Mouse (Mus musculus) inflammation-experienced regulatory T-cells, adult 6 months (primary cell): ENCODE results near the gene Zfp316. TPM values are rescaled to one million over a fixed set of nuclear protein-coding genes. Genes with fewer than 3 reads are reported as not detected.
A peak's percentile ranks its signal among the peaks of the same experiment; 100 is the strongest.

ENCODE experiments used
- ATAC-seq: one replicate; pipeline ENCODE4 v1.8.0; 2017
- polyA plus RNA-seq, 3 experiments: library from polyadenylated mRNA; unstranded; fragments of 100-300 nt; shearing (Covaris generic); gene quantifications; one replicate each; pipeline ENCODE4 v1.2.1; 2017

Gene Zfp316
- polyA plus RNA-seq, 3 experiments from 2014 or later: 0.16 to 0.40 (median 0.34) TPM

DNA sequence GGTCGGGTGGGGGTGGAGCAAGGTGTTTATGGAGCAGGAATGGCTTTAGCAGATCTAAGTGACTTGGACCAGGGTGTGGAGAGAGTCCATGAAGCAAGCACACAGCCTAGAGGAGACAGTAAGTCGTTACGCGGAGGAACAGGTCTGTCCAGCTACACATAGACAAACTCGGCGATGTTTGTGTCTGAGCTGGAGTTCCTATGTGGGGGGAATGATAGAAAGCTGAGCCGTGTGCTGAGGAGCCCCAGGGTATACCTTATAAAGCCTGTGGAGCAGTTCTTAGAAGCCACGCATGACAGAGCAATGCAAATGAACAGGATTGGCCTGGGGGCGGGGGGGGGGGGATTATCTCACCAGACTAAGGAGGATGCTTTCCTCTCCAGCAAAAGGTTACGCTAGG is 9.4 kb upstream of the Zfp316 start:
- no peak for ATAC-seq

DNA sequence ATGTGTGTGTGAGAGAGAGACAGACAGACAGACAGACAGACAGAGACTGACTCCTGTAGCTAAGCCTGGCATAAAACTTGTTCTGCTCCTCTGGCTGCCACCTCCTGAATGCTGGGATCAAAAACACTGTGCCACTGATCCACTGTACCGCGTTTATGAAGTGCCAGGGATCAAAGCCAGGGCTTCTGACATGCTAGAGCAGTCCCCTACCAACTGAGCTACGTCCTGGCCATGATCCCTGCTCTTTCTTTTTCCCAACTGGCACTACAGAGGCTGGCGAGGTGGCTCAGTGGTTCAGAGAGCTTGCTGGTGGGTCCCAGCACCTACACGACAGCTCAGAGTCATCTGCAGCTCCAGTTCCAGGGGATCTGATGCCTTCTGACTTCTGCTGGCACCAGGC is 5.9 kb upstream of the Zfp316 start:
- no peak for ATAC-seq

DNA sequence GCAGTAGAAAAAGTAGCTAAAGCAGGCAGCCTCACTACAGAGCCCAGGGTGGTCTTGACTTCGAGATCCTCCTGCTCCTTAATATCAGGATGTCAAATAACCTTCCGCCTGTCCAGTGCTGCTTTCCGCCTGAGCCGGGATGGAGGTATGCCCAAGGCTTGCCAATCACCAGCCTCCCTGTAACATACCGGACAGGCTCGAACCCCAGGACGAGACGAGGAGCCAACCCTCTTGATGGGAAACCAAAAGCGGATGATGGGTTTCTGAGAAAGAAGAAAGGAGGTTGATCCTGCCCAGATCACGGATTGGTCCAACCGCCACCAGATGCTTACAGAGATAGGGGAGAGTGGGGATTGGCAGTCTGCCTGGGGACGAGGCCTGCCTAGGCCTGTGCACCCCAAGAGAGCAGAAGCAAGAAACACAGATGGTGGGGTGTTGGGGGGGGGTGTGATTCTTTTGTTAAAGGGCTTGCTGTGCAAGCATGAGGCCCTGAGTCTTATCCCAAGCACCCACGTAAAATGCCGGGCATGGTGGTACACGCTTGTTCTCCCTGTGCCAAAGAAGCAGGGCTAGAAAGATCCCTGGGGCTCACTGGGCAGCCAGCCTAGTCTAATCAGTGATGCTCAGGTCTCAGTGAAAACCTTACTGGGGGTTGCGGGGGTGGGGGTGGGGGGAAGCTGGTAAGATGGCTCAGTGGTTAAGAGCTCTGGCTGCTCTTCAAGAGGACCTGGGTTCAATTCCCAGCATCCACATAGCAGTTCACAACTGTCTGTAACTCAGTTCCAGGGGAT is 2.9 kb upstream of the Zfp316 start:
- ATAC-seq: no peak

GRCm38 (mm10) chr5:143272108-143272507 is 2.3 kb upstream of the Zfp316 start:
- ATAC-seq: no peak

DNA sequence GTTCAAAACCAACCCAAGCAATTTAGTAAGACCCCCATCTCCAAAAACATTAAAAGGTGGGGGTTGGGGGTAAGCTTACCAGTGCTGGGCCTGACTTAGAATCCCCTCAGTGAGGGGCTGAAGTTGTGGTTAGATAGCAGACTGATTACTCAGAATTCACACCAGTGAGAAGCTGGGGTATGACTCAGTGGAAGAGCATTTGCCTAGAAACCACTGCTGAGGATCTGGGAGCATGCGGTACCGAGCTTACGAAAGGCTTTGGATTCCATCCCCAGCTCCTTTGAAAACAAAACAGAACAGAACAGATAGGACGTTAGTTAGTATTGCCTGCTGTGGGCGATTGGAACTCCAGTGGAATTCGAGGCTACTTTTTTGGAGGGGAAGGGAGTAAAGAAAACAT is 1.8 kb upstream of the Zfp316 start:
- no peak for ATAC-seq

GRCm38 (mm10) chr5:143270151-143270519 is 313 bp upstream of the Zfp316 start:
- no peak for ATAC-seq

DNA sequence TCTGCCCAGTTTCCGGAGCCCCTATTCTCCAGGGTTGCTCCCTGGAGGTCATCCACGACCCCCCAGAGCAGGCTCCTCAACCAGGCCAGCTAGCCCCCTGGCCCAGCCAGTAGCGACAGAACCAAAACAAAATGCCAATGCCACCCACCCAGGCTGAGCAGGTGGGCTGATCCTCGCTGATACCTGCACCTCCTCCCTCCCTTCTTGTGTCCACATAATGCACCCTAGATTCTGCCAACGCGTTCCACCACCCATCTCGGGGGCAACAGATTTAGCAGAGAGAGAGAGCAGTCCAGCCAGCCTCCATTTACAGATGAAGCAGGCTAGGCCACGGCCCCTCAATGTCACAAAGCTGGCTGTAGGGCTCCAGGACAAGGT is 848 bp downstream of the Zfp316 start:
- ATAC-seq: no peak

DNA sequence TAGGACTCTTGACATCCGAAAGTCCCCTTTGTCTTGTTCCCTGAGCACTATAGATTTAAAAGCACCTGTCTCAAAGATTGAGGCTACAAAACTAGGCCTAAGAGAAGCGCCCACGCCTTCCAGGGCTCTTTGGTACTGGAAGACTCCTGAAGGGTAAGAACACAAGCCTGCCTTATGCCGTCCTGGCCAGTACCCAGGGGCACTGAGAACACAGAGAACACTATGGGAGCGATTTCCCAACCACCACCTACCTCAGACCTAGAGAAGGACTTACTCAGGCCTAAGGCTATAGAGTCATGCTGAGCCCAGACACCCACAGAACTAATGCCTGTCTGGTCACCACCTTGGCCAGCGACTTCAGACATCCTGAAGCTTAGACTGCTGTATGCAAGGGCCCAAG is 3.0 kb downstream of the Zfp316 start:
- ATAC-seq: no peak

DNA sequence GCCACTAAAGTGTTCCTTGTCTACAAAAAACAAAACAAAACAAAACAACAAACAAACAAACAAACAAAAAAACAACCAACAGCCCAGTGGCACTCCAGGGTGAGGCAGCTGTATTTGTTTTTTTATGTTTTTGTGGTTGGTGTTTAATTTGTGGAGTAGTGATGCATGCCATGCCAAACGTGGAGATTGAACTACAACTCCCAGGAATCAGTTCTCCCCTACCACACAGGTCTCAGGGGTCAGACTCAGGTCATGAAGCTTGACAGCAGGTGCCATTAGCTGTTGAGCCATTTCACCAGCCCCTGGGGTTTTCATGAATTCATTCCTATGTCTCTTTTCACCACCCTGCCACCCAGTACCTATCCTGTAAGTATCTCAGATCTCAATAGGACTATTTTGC is 4.4 kb downstream of the Zfp316 start:
- no peak for ATAC-seq

DNA sequence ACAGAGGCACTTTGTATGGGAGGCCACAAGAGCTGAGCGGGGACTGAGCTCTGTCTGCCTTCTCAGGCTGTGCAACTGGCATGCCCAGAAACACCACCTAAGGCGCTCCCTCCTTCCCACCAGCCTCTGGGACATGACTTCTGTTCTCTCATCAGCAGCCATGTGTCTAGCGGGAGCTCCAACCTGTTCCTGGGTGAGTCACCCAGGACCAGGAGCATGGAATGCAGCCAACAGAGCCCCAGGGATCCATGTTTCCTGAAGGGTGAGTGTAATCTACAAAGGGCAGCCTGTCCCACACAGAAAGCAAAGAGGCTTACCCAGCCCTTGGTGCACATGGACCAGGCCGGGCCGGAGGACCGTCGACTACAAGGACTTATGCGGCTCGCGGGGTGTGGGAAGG is 5.1 kb downstream of the Zfp316 start:
- no peak for ATAC-seq

DNA sequence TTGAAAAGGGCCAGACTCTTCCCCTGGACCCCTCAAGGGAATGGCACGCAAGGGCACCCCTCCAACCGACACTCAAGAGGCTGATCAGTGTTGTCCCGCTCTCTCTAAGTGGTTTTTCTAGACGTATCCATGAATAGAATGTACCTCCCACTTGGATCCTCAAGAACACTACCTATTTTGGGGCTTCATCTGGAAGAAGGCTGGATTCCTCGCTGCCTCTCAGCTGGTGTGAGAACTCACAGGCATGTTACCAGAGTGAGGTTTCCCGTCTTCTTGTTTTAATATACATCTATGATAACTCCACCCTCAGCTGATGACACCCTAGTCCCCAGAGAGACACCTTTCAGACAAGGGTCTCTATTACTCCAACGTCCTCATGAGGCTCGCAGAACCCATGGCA is 8.2 kb downstream of the Zfp316 start:
- no peak for ATAC-seq

- no peak for ATAC-seq
These were observed 14.0 kb downstream of the Zfp316 start for GRCm38 (mm10) chr5:143255802-143256201.

GRCm38 (mm10) chr5:143255131-143255519 is 14.7 kb downstream of the Zfp316 start:
- no peak for ATAC-seq

GRCm38 (mm10) chr5:143254487-143255130 is 15.2 kb downstream of the Zfp316 start:
- no peak for ATAC-seq

GRCm38 (mm10) chr5:143253881-143254486 is 15.8 kb downstream of the Zfp316 start:
- ATAC-seq: no peak

DNA sequence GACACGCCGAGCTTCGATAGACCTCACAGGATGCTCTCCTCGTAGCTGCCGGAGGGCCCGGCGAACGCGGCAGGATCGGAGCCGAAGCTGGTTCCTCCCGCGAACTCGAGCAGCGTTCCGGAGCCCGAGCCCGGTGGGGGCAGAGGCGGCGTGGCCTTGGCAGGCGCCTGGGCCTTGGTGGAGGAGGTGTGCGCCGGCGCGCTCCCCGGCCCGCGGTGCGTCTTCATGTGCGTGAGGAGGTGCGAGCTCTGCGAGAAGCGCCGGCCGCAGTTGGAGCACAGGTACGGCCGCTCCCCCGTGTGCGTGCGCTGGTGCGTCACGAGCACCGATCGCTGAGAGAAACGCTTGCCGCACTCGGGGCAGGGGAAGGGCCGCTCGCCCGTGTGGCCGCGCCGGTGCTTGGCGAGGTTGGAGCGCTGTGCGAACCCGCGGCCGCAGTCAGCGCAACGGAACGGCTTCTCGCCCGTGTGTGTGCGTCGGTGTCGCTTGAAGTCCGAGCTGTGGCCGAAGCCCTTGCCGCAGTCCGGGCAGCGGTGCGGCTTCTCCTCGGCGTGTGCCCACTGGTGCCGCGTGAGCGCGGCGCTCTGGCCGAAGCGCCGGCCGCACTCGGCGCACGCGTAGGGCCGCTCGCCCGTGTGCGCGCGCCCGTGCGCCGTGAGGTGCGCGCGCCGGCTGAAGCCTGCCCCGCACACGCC is 16.5 kb downstream of the Zfp316 start:
- ATAC-seq: no peak

GRCm38 (mm10) chr5:143252791-143253185 is 17.0 kb downstream of the Zfp316 start:
- ATAC-seq: no peak

GRCm38 (mm10) chr5:143252039-143252438 is 17.8 kb downstream of the Zfp316 start:
- ATAC-seq: no peak

DNA sequence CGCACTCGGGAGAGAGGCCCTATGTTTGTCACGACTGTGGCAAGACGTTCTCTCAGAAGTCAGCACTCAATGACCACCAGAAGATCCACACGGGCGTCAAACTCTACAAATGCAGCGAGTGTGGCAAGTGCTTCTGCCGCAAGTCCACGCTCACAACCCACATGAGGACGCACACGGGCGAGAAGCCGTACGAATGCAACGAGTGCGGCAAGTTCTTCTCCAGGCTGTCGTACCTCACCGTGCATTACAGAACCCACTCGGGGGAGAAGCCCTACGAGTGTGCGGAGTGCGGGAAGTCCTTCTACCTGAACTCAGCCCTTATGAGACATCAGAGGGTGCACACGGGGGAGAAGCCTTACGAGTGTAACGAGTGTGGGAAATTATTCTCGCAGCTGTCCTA is 24.9 kb downstream of the Zfp316 start:
- no peak for ATAC-seq

- no peak for ATAC-seq
These were observed 33.8 kb downstream of the Zfp316 start for GRCm38 (mm10) chr5:143236036-143236435.

DNA sequence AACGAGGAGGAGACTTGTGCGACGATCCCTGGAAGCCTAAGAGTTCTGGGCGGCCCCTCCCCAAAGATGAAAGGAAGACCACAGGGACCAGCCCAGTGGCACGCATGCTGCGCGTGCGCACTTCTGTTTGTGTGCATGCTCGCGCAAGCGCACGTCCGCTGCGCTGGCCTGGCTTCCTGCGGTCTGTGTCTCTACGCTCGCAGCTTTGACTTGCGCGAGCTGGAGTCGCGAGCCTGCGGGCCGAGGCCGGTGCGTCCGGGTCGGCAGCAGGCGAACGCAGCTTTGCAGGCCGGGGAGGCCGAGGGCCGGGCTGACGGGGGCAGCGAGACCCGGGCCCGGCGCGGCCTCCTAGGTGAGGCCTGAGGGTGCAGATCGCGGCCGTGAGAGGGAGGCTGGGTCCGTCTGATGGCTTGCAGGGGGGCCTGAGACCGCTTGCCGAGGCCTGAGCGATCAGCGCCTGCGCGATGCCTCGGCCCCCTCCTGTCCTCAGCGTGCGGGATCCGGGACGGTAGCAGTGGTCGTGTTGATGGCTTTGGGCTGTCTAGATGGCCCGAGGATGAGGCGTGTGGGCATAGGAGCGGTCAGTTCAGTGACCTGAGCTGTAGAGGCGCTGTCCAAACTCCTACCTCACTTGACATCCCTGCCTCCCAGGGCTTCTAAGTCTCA is 34.7 kb downstream of the Zfp316 start, which contains the start of gene Zfp12:
Gene Zfp12 (plus strand): TSS at position 136 of the 666 bp plus-strand sequence.
- ATAC-seq: peak; percentile 97

DNA sequence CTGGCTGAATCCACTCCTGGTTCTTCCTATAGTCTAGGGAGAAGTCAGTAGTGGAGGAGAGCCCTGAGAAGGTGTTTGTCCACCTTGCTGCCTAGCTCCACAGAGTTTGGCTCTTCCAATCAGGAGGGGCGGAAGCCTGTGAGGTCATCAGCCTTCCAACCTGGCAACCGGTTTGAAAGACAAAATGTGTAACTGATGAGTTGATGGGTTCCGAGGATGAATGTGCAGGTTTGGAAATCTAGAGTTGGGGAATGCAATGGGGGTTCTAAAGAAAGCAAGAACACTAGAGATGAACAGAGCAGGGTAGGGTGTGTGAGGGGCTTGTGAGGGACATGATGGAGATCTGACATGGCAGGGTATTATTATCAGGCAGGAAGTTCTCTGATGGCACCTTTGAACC is 43.0 kb downstream of the Zfp316 start, which contains the start of gene Spdye4a:
Gene Spdye4a (minus strand): TSS at position 101 of the 400 bp plus-strand sequence.
- no peak for ATAC-seq

DNA sequence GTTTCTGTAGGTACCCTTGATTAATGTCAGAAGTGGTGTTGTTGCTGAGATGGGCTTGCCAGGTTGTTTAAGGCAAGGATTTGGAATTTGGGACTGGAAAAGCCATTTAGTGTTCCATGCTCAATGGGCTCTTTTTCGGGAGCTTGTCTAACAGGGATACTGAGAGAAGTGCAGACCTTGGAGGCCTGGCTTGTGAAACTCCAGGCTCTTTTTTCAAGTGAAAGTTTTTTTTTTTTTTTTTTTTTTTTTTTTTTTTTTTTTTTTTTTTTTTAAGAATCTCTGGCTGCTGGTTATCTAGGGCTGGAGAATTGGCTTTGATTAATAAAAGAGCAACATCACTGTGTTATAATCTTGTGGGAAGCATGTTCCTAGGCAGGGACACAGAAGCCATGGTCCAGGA is 47.5 kb downstream of the Zfp316 start:
- no peak for ATAC-seq
